Mouse (Mus musculus) C2C12 (cell line): ENCODE measurements around the gene Sycp1. TPM values are rescaled to one million over a fixed set of nuclear protein-coding genes. Genes with fewer than 3 reads are reported as not detected.

Experiments used
- H3K27me3 ChIP-seq: one replicate; pipeline ENCODE4 v1.6.1; 2011; ENCODE audit not compliant: control insufficient read depth, insufficient read depth, insufficient read length
- H3K36me3 ChIP-seq: one replicate; pipeline ENCODE4 v1.6.1; 2011; ENCODE audit not compliant: control insufficient read depth, insufficient read depth
- H3K4me3 ChIP-seq: one replicate; pipeline ENCODE4 v1.5.1; 2011; ENCODE audit warnings: mild to moderate bottlenecking, control low read depth; ENCODE audit not compliant: poor library complexity, insufficient read depth, severe bottlenecking
- H3K79me2 ChIP-seq: one replicate; pipeline ENCODE4 v1.6.1; 2011; ENCODE audit not compliant: control insufficient read depth, insufficient read depth
- H3K79me3 ChIP-seq: one replicate; pipeline ENCODE4 v1.6.1; 2011; ENCODE audit warnings: low read depth, control low read depth
- H3ac ChIP-seq: one replicate; pipeline ENCODE3; 2011; ENCODE audit warnings: low read depth; ENCODE audit not compliant: control insufficient read depth, insufficient read length
- CEBPB ChIP-seq: IDR thresholded peaks from one replicate; pipeline ENCODE4 v1.6.1; 2011; ENCODE audit warnings: low read depth, mild to moderate bottlenecking, control low read depth, moderate library complexity
- CTCF ChIP-seq: IDR thresholded peaks from one replicate; pipeline ENCODE4 v1.5.1; 2011; ENCODE audit not compliant: control insufficient read depth, insufficient read depth, insufficient read length
- FOSL1 ChIP-seq: IDR thresholded peaks from one replicate; pipeline ENCODE4 v1.8.0; 2011; ENCODE audit warnings: mild to moderate bottlenecking, low read length; ENCODE audit not compliant: poor library complexity, insufficient read depth, severe bottlenecking
- MAX ChIP-seq: IDR thresholded peaks from one replicate; pipeline ENCODE4 v1.6.1; 2011; ENCODE audit warnings: mild to moderate bottlenecking, control low read depth
- MYOD1 ChIP-seq: IDR thresholded peaks from one replicate; pipeline ENCODE4 v1.6.1; 2011; ENCODE audit warnings: low read depth; ENCODE audit not compliant: control insufficient read depth, insufficient read length
- MYOG ChIP-seq: IDR thresholded peaks from one replicate; pipeline ENCODE4 v1.6.1; 2011; ENCODE audit not compliant: control insufficient read depth, insufficient read length; ENCODE audit errors: extremely low read depth
- USF1 ChIP-seq: IDR thresholded peaks from one replicate; pipeline ENCODE4 v1.6.1; 2011; ENCODE audit warnings: low read depth, mild to moderate bottlenecking, control low read depth, moderate library complexity
- long read RNA-seq, 2 experiments: library from polyadenylated mRNA; unstranded; transcript quantifications; one replicate each; pipeline ENCODE4 v2.0.0; 2019 to 2020
- polyA plus RNA-seq: library from polyadenylated mRNA; unstranded; fragments of >200 nt; fragmentation: generic; extraction: Trizol; gene quantifications from one replicate; pipeline ENCODE4 v1.2.1, GENCODE M21; 2012; ENCODE audit warnings: missing spikeins

Sycp1 gene
- 0.14 TPM for polyA plus RNA-seq
- long read RNA-seq, experiment 1: 0 reads
- long read RNA-seq, experiment 2: 0 reads

DNA sequence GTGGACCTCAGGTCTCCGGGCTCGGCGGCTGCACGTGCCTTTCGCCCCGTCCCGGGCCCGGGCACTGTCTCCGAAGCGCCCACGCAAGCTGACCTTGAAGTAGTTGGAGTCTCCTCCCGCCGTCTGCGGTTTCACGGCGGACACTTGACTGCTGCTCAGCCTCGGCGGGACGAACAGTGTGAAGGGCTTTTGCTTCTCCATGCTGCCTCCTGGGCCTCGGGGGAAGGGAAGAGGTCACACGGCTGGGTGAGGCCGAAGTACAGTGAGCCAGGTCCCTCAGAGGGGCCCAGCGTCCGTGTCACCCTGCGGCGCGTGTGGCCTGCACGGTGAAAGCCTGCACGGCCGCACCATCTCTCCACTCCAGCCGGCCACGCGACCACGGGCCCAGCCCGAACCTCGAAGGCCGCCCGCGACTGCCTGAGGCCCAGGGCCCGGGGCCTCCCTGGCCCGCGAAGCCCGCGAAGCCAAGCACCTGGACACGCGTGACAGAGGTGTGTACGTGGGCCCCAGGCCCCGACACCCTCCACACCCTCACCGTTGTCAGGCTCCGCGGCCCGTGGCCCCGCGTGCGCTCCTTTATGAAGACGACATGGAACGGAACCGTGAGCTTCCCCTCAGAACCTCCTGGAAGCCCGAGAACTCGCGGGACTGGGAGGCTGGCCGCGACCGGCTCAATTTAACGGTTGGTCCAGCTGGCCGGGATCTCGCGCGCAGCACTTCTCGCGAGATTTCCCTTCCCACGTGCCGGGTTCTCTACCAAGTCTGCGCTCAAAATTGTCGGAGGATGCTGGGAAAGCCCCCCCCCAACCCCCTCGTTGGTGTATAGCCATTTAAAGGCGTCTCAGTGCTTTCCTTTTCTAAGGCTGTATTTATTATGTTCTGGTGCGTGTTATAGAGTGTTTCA is at the start of gene Sycp1:
Sycp1 (minus strand) TSS at position 650 of the 904 bp plus-strand sequence.
- H3K36me3 ChIP-seq: no peaks in the 10 kb centered on the region
- no peaks in the 10 kb centered on the region for H3K79me2 ChIP-seq
- no peaks in the 10 kb centered on the region for H3K27me3 ChIP-seq
- H3K4me3 ChIP-seq: no peak within 1 kb of the TSS
- no peaks in the 10 kb centered on the region for H3K79me3 ChIP-seq
- no peak within 1 kb of the TSS for H3ac ChIP-seq
- TF ChIP-seq USF1 (no peak), MYOD1 (no peak), MAX (no peak), FOSL1 (no peak), CTCF (no peak), CEBPB (no peak), MYOG (no peak)

DNA sequence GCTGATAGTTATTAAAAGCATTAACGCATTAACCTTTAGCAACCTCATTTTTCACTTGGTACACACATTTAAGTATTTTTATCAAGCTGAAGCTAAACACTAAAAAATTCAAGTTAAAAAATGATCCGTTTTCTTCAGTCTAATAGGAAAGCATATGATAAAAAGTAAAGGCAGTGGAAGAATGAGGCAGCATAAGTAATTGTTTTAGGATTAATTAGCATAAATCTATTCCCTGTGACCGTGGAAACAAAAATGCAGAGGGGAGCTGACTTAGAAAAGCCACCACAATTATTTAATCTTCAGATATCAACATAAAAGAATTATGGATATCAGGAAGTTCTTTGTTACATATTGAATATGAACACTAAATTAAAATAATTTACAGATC is 44.4 kb upstream of the Sycp1 start:
- Histone ChIP-seq H3K27me3 (no peaks in the 10 kb centered on the region), H3K79me3 (no peaks in the 10 kb centered on the region), H3ac (no peak overlapping the region), H3K79me2 (no peaks in the 10 kb centered on the region), H3K36me3 (no peaks in the 10 kb centered on the region), H3K4me3 (no peak overlapping the region)
- TF ChIP-seq FOSL1 (no peak), CEBPB (no peak), MAX (no peak), CTCF (no peak), USF1 (no peak), MYOG (no peak), MYOD1 (no peak)

DNA sequence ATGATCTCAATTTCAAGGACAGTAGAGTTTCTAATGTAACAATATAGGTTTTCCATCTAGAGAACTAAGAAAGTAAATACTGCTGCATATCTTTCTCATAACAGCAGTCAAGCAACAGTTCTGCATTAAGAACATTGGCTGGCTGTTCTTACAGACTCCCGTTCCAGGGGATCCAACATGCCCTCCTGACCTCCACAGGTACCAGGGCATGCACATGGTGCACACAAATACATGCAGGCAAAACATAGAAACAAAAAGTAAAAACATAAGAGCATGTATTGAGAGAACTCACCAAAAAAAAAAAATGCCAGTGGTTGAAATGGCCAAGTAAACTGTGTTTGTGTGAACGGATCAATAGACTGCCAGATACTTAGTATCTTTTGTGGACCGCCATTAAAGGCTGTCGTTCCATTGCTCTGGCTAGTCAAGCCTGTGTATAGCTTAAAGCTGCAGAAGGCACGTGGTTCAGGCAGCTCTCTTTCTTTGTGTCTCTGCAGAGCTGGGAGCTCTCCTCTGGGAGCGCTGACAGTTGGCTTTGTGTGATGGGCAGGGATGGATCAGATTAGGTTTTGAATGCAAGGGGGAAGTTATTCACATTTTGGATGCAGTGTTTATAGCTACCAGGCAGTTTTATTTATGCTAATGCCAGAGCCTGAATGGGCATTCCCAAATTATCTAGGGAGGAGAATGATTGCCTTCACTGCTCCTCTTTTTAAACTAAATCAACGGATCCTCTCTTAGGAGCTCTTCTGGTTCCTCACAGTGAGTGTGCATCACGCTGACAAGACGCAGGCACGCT is 43.8 kb upstream of the Sycp1 start:
- no peaks in the 10 kb centered on the region for H3K36me3 ChIP-seq
- H3K79me3 ChIP-seq: no peaks in the 10 kb centered on the region
- H3K79me2 ChIP-seq: no peaks in the 10 kb centered on the region
- no peak overlapping the region for H3K4me3 ChIP-seq
- no peak overlapping the region for H3ac ChIP-seq
- H3K27me3 ChIP-seq: no peaks in the 10 kb centered on the region
- no peak for TF ChIP-seq MYOD1
- no peak for TF ChIP-seq MYOG

DNA sequence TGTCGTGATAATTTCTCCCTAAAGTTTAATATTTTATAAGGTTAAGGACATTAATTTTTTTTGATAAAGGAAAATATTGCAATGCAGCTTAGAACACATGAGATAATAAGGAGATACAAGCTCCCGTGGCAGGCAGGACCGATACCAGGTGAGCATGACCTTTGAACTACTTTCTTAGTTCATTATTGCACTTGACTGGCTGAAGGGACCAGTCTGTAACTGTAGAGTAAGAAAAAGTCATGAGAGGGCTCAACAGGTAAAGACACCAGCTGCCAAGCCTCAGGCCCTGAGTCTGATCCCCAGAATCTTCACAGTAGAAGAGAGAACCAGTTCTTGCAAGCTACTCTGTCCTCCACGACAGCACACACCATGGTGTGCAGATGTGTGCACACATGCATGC is 41.0 kb upstream of the Sycp1 start:
- no peak overlapping the region for H3ac ChIP-seq
- no peaks in the 10 kb centered on the region for H3K79me2 ChIP-seq
- TF ChIP-seq FOSL1 (no peak), USF1 (no peak)
- H3K4me3 ChIP-seq: no peak overlapping the region
- no peaks in the 10 kb centered on the region for H3K27me3 ChIP-seq
- no peaks in the 10 kb centered on the region for H3K79me3 ChIP-seq
- H3K36me3 ChIP-seq: no peaks in the 10 kb centered on the region

DNA sequence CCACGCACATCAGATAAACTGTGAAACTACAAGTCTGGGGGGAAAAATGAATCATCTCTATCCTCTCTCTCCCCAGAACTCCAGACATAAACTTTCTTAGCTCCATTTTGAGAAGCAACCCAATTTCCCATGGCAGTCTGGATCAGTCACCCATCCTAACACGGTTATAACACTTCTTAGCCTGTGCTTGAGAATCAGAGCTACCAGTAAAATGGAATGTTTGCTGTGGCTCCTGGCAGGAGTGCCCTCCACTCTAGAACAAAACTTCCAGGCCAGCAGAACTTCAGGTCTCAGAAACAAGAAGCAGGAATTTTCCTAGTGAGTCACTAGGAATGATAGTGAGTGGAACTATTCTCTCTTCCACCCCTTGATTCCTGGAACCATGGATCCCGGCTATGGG is 34.6 kb upstream of the Sycp1 start:
- H3K36me3 ChIP-seq: no peaks in the 10 kb centered on the region
- no peaks in the 10 kb centered on the region for H3K79me3 ChIP-seq
- no peaks in the 10 kb centered on the region for H3K79me2 ChIP-seq
- H3K4me3 ChIP-seq: no peak overlapping the region
- no peaks in the 10 kb centered on the region for H3K27me3 ChIP-seq
- no peak for TF ChIP-seq MYOG
- no peak for TF ChIP-seq CTCF
- TF ChIP-seq MAX: no peak
- TF ChIP-seq FOSL1: no peak
- TF ChIP-seq USF1: no peak
- no peak for TF ChIP-seq CEBPB
- TF ChIP-seq MYOD1: no peak
- no peak overlapping the region for H3ac ChIP-seq
